Mouse (Mus musculus) T-cell, adult 2 months (primary cell): ENCODE results near the gene Rprd1b.

ENCODE experiments used
- DNase-seq: peaks from one replicate; pipeline ENCODE4 v3.0.0; 2022; ENCODE audit warnings: low spot score

Gene Rprd1b

GRCm38 (mm10) chr2:158175433-158175832, 147.1 kb downstream of the Rprd1b start:
- DNase-seq: no peak

- DNase-seq: no peak
Observed at GRCm38 (mm10) chr2:158176763-158177162, 148.5 kb downstream of the Rprd1b start.

- DNase-seq: no peak
Observed at GRCm38 (mm10) chr2:158177574-158177973, 149.3 kb downstream of the Rprd1b start.

GRCm38 (mm10) chr2:158178139-158178538, 149.8 kb downstream of the Rprd1b start:
- DNase-seq: no peak

- peak; percentile 51 for DNase-seq
Observed at GRCm38 (mm10) chr2:158178696-158179369, 150.5 kb downstream of the Rprd1b start.

GRCm38 (mm10) chr2:158179370-158180111, 151.2 kb downstream of the Rprd1b start:
- no peak for DNase-seq

GRCm38 (mm10) chr2:158180797-158181196, 152.5 kb downstream of the Rprd1b start:
- DNase-seq: peak; percentile 42
